Mouse (Mus musculus): ENCODE results near the gene 2210408I21Rik.

- TF ChIP-seq POLR2A (IDR thresholded peaks at IDR 0.05; ENCODE audit: low read depth, low read length) (no peak), CTCF (conservative IDR thresholded peaks at IDR 0.05; ENCODE audit: insufficient read depth, insufficient read length, low read depth, low read length) (no peak)
These were observed 265.4 kb downstream of the 2210408I21Rik start for GRCm38 (mm10) chr13:77400762-77401161.
